Mouse (Mus musculus): ENCODE measurements around the gene Nop16. TPM values are rescaled to one million over a fixed set of nuclear protein-coding genes. Genes with fewer than 3 reads are reported as not detected.

Nop16 gene
- polyA plus RNA-seq, 1 experiment from 2014 or later, result 41.1 TPM

DNA sequence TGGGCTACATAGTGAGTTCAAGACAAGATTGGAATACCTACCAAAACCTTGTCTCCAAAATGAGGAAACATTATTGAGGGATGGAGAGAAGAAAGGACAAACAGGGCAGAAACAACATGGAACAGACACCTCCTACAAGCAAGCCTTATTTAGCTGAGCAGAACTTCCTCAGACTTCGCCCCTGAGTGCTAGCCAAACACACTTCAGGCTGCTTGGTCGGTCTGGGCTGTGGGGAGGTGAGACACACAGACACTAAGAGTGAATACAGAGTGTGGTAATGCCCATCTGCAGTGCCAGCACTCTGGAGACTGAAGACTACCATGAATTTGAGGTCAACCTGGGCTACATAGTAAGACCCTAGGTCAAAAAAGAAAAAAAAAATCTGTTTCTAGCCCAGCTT is 30.2 kb downstream of the Nop16 start:
- no peak for ATAC-seq
- WGBS (ENCODE audit: insufficient replicate concordance), result 75% methylated on average over 2 of the region's 2 CpGs
- no peaks in the 10 kb centered on the region for H3K9me3 ChIP-seq (ENCODE audit: low read length)
- no peak for DNase-seq
- no peaks in the 10 kb centered on the region for H3K27me3 ChIP-seq (ENCODE audit: insufficient read depth, low read length)
- TF ChIP-seq CTCF (IDR thresholded peaks at IDR 0.05; ENCODE audit: low read depth), result no peak
- no peak overlapping the region for H3K4me3 ChIP-seq (ENCODE audit: low read depth, low read length)
- H3K9ac ChIP-seq (replicated peaks), result no peak overlapping the region
- H3K27ac ChIP-seq (ENCODE audit: low read depth), result no peak overlapping the region
- H3K4me1 ChIP-seq (ENCODE audit: insufficient read depth), result 0 out of 2 replicates have a peak, but pooled peaks cover 12% of the 10 kb centered on the region
- no peak overlapping the region for H3K4me2 ChIP-seq (ENCODE audit: low read depth, low read length)
- peaks cover 65% of the 10 kb centered on the region for H3K36me3 ChIP-seq (replicated peaks; ENCODE audit: insufficient read depth, low read length)

GRCm38 (mm10) chr13:54557652-54558051 is 32.2 kb downstream of the Nop16 start:
- WGBS (ENCODE audit: insufficient replicate concordance), result 91% methylated on average over 1 of the region's 1 CpGs
- TF ChIP-seq EP300 (IDR thresholded peaks at IDR 0.05; ENCODE audit: low read depth) (no peak), CTCF (IDR thresholded peaks at IDR 0.05; ENCODE audit: low read depth) (no peak)

GRCm38 (mm10) chr13:54556796-54557195 is 33.1 kb downstream of the Nop16 start:
- WGBS (ENCODE audit: insufficient replicate concordance), result 88% methylated on average over 3 of the region's 3 CpGs
- H3K4me1 ChIP-seq (ENCODE audit: insufficient read depth), result no peaks in the 10 kb centered on the region
- H3K9me3 ChIP-seq (ENCODE audit: low read length), result no peaks in the 10 kb centered on the region
- TF ChIP-seq EP300 (IDR thresholded peaks at IDR 0.05; ENCODE audit: low read depth) (no peak), CTCF (IDR thresholded peaks at IDR 0.05; ENCODE audit: low read depth) (no peak)
- H3K4me2 ChIP-seq (ENCODE audit: low read depth, low read length), result no peak overlapping the region
- no peak overlapping the region for H3K4me3 ChIP-seq (ENCODE audit: low read depth, low read length)
- no peak for ATAC-seq
- no peak overlapping the region for H3K9ac ChIP-seq (replicated peaks)
- DNase-seq, result no peak
- no peak overlapping the region for H3K27ac ChIP-seq (ENCODE audit: low read depth)
- peaks cover 79% of the 10 kb centered on the region for H3K36me3 ChIP-seq (replicated peaks; ENCODE audit: insufficient read depth, low read length)
- H3K27me3 ChIP-seq (ENCODE audit: insufficient read depth, low read length), result no peaks in the 10 kb centered on the region

More at GRCm38 (mm10) chr13:54557652-54558051, 32.2 kb downstream of the Nop16 start:
- DNase-seq (no peak), ATAC-seq (no peak)
- Histone ChIP-seq H3K36me3 (replicated peaks; ENCODE audit: insufficient read depth, low read length) (peaks cover 80% of the 10 kb centered on the region), H3K9me3 (ENCODE audit: low read length) (no peaks in the 10 kb centered on the region), H3K4me3 (ENCODE audit: low read depth, low read length) (no peak overlapping the region), H3K4me1 (ENCODE audit: insufficient read depth) (no peaks in the 10 kb centered on the region), H3K27me3 (ENCODE audit: insufficient read depth, low read length) (no peaks in the 10 kb centered on the region), H3K4me2 (ENCODE audit: low read depth, low read length) (no peak overlapping the region), H3K27ac (ENCODE audit: low read depth) (no peak overlapping the region), H3K9ac (replicated peaks) (no peak overlapping the region)

DNA sequence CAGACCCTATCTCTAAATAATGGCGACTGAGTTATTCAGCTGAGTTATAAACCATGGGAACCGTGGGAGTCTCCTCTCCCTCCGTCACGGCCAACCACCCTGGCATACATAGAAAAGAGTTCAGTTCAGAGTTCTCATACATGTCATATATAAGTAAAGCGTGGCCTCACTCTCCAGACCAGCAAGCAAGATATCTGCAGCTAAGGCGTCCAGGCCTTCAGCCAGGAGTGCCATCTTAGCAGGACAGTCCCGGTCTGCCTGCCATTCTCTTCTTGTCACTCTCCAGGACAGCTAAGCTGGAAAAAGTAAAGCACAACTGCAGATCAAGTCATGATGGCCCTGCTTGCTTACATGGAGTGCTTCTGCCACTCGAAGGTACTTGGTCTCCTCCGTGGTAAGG is 33.7 kb downstream of the Nop16 start:
- Histone ChIP-seq H3K27ac (ENCODE audit: low read depth) (no peak overlapping the region), H3K36me3 (replicated peaks; ENCODE audit: insufficient read depth, low read length) (peaks cover 78% of the 10 kb centered on the region)

DNA sequence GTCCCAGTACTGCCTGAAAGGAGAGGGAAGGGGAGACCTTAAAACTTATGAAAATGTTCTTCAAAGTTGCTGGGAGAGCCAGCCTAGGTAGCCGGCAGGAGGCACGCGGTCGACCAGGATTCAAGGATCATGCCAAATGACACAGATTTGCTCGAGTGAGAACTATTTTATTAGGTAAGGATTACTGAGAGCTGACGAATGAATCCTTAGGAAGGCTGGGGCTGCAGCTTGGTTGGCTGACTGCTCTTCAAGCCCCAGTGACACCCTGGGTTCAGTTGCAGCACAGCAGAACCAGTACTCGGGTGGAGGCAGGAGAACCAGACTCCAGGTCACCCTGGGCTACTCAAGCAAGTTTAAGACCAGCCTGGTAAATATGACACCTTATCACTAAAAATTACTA is 41.9 kb downstream of the Nop16 start:
- H3K9me3 ChIP-seq (ENCODE audit: low read length), result no peaks in the 10 kb centered on the region
- H3K27me3 ChIP-seq (ENCODE audit: insufficient read depth, low read length), result no peaks in the 10 kb centered on the region
- 86% methylated on average over 7 of the region's 7 CpGs for WGBS (ENCODE audit: insufficient replicate concordance)
- H3K4me2 ChIP-seq (ENCODE audit: low read depth, low read length), result no peak overlapping the region
- no peaks in the 10 kb centered on the region for H3K4me1 ChIP-seq (ENCODE audit: insufficient read depth)
- DNase-seq, result no peak
- no peak for ATAC-seq
- H3K4me3 ChIP-seq (ENCODE audit: low read depth, low read length), result no peak overlapping the region
- H3K27ac ChIP-seq (ENCODE audit: low read depth), result no peak overlapping the region
- H3K9ac ChIP-seq (replicated peaks), result no peak overlapping the region
- no peak for TF ChIP-seq EP300 (IDR thresholded peaks at IDR 0.05; ENCODE audit: low read depth)
- TF ChIP-seq CTCF (IDR thresholded peaks at IDR 0.05; ENCODE audit: low read depth), result no peak
- H3K36me3 ChIP-seq (replicated peaks; ENCODE audit: insufficient read depth, low read length), result peaks cover 27% of the 10 kb centered on the region

More for the DNA sequence above, 33.7 kb downstream of the Nop16 start:
- WGBS (ENCODE audit: insufficient replicate concordance), result 90% methylated on average over 9 of the region's 9 CpGs
- no peak for ATAC-seq
- H3K4me1 ChIP-seq (ENCODE audit: insufficient read depth), result no peaks in the 10 kb centered on the region
- DNase-seq, result no peak
- H3K4me3 ChIP-seq (ENCODE audit: low read depth, low read length), result no peak overlapping the region
- H3K27me3 ChIP-seq (ENCODE audit: insufficient read depth, low read length), result no peaks in the 10 kb centered on the region
- no peaks in the 10 kb centered on the region for H3K9me3 ChIP-seq (ENCODE audit: low read length)
- no peak overlapping the region for H3K9ac ChIP-seq (replicated peaks)
- no peak overlapping the region for H3K4me2 ChIP-seq (ENCODE audit: low read depth, low read length)
- TF ChIP-seq CTCF (IDR thresholded peaks at IDR 0.05; ENCODE audit: low read depth), result no peak
- TF ChIP-seq EP300 (IDR thresholded peaks at IDR 0.05; ENCODE audit: low read depth), result no peak

Small RNA genes lying within 50 kb of the gene (microRNA-seq; reads per million reads assigned to microRNA genes)
- gene Gm24195, result not detected

Other genes starting within 250 kb of the Nop16 start
- 0.89 and 0.97 TPM in 2 replicates for gene Cplx2, start 218.7 kb downstream of the Nop16 start, polyA plus RNA-seq (2015; fragmentation: Nextera tagmentation; extraction: Ambion mirVana)
- gene Thoc3, start 121.2 kb downstream of the Nop16 start, polyA plus RNA-seq (2015; fragmentation: Nextera tagmentation; extraction: Ambion mirVana), result 32.8 and 37.4 TPM in 2 replicates
- gene Simc1, start 86.3 kb downstream of the Nop16 start, polyA plus RNA-seq (2015; fragmentation: Nextera tagmentation; extraction: Ambion mirVana), result 1.5 TPM in 2 replicates
- 40.9 and 41.6 TPM in 2 replicates for gene 4833439L19Rik, start 24.7 kb downstream of the Nop16 start, polyA plus RNA-seq (2015; fragmentation: Nextera tagmentation; extraction: Ambion mirVana)
- gene Arl10, start 15.1 kb downstream of the Nop16 start, polyA plus RNA-seq (2015; fragmentation: Nextera tagmentation; extraction: Ambion mirVana), result 7.0 and 7.1 TPM in 2 replicates
- gene Higd2a, start 117 bp upstream of the Nop16 start, polyA plus RNA-seq (2015; fragmentation: Nextera tagmentation; extraction: Ambion mirVana), result 169 and 176 TPM in 2 replicates
- 29.0 and 30.2 TPM in 2 replicates for gene Cltb, start 21.3 kb upstream of the Nop16 start, polyA plus RNA-seq (2015; fragmentation: Nextera tagmentation; extraction: Ambion mirVana)
- 27.8 and 28.1 TPM in 2 replicates for gene Faf2, start 31.7 kb upstream of the Nop16 start, polyA plus RNA-seq (2015; fragmentation: Nextera tagmentation; extraction: Ambion mirVana)
- gene Rnf44, start 103.8 kb upstream of the Nop16 start, polyA plus RNA-seq (2015; fragmentation: Nextera tagmentation; extraction: Ambion mirVana), result 26.2 and 28.2 TPM in 2 replicates
- gene Cdhr2, start 111.4 kb upstream of the Nop16 start, polyA plus RNA-seq (2015; fragmentation: Nextera tagmentation; extraction: Ambion mirVana), result 7.0 TPM in 2 replicates
- gene Gprin1, start 159.8 kb upstream of the Nop16 start, polyA plus RNA-seq (2015; fragmentation: Nextera tagmentation; extraction: Ambion mirVana), result not detected in 2 replicates
- not detected in 2 replicates for gene Sncb, start 176.5 kb upstream of the Nop16 start, polyA plus RNA-seq (2015; fragmentation: Nextera tagmentation; extraction: Ambion mirVana)
- not detected in 2 replicates for gene Eif4e1b, start 193.9 kb upstream of the Nop16 start, polyA plus RNA-seq (2015; fragmentation: Nextera tagmentation; extraction: Ambion mirVana)
- gene Tspan17, start 199.3 kb upstream of the Nop16 start, polyA plus RNA-seq (2015; fragmentation: Nextera tagmentation; extraction: Ambion mirVana), result 2.1 and 2.2 TPM in 2 replicates

Data from liver, postnatal 0 days (tissue).